Mouse (Mus musculus): ENCODE measurements around the gene Igfbp4.
A peak's percentile ranks its signal among the peaks of the same experiment; 100 is the strongest.

DNA sequence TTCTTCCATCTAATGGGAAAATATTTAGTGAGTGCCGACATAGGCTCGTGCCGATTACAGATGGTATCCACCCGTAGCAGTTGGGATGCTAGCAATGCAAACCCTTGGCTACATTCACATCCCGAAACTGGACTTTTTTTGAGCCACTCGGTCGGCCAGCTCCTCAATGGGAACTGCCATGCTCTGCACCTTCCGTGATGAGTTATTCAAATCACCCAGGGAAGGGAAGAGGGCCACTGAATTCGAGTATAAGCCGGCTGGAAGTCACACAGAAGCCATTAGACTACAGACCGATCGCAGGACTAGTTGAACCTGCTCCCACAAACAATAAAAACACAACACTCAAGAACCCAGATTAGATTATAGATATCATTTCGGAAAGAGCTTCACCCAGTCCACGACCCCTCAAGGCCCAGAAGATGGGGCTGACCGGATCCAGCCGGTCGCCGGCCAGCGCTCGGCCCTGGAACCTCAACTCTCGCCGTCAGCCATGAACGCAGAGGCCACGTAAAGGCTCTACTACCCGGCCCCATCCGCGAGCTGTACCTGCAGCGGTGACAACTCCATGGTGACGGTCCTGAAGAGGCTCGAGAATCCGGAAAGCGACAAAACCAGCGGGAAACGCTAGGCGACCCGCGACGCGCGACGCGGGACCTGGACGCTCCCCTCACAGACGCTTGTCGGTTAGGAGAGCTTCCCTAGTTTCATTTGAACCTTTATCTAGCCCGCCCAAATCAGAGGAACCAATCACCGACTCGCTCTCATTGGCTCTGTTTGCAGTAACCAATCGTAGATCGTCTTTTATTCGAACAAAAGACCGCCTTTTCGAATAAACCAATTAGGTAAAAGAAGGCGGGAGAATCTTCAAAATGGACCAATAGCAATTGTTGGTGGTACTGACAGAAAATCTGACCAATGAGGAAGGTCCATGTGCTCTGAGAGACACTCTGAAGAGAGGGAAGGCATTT, 17.3 kb upstream of the Igfbp4 start, which contains the start of gene Top2a:
- no peak for TF ChIP-seq ZC3H11A (IDR thresholded peaks at IDR 0.05; ENCODE audit: borderline replicate concordance, low read depth, low read length)
- 0 out of 2 replicates have a peak, but pooled peaks have one; percentile 43 for TF ChIP-seq HCFC1 (IDR thresholded peaks at IDR 0.05; ENCODE audit: borderline replicate concordance, insufficient read depth, low read length)
- TF ChIP-seq CHD2 (IDR thresholded peaks at IDR 0.05; ENCODE audit: low read depth, low read length): peak; percentile 99
- no peak for TF ChIP-seq ZNF384 (IDR thresholded peaks at IDR 0.05; ENCODE audit: low read depth, low read length)
